Comparison of ENCODE assay signal across 7 mouse cellular contexts in genomic region chr10:120882347-120883068, GRCm38 (mm10). TPM values are rescaled to one million over a fixed set of nuclear protein-coding genes. Genes with fewer than 3 reads are reported as not detected.
A peak's percentile ranks its signal among the peaks of the same experiment; 100 is the strongest.
DNase-seq lines count a peak whose midpoint lies in the region; ATAC-seq and TF ChIP-seq lines count a peak whose summit lies in the region.

No protein-coding gene starts in this region.

- TF ChIP-seq CTCF in CH12.LX (conservative IDR thresholded peaks at IDR 0.05 in 1 of 2, IDR thresholded peaks at IDR 0.05 in 1 of 2; ENCODE audit: low read depth in 2 of 2, low read length in 2 of 2), result no peak
- TF ChIP-seq CTCF in embryonic fibroblast, embryonic 13.5 days (IDR thresholded peaks at IDR 0.05; ENCODE audit: borderline replicate concordance, insufficient read depth, low read length), result no peak
- no peak for TF ChIP-seq CTCF in thymus, adult 2 months (IDR thresholded peaks at IDR 0.05; ENCODE audit: borderline replicate concordance, control insufficient read depth, extremely low read depth, insufficient read depth, low read length, poor library complexity)

- 10% methylated on average over 17 of the region's 17 CpGs for WGBS in hindbrain, embryonic 16.5 days
- WGBS in liver, embryonic 12.5 days (ENCODE audit: insufficient replicate concordance), result 10% methylated on average over 17 of the region's 17 CpGs
- WGBS in thymus, adult 2 months, result 4% methylated on average over 17 of the region's 17 CpGs

- peak overlapping the region; percentile 69 for H3K4me2 ChIP-seq in CH12.LX (ENCODE audit: insufficient read depth, low read depth, poor library complexity, severe bottlenecking)
- peak overlapping the region; percentile 78 for H3K4me2 ChIP-seq in hindbrain, embryonic 16.5 days (ENCODE audit: low read length)
- H3K4me2 ChIP-seq in liver, embryonic 12.5 days, result peak overlapping the region; percentile 40

- TF ChIP-seq POLR2A in CH12.LX (IDR thresholded peaks at IDR 0.05; ENCODE audit: low read depth, low read length), result no peak
- TF ChIP-seq POLR2A in embryonic fibroblast, embryonic 13.5 days (IDR thresholded peaks at IDR 0.05; ENCODE audit: low read depth, low read length), result no peak
- TF ChIP-seq POLR2A in thymus, adult 2 months (IDR thresholded peaks at IDR 0.05; ENCODE audit: control insufficient read depth, extremely low read depth, insufficient read depth, low read length, poor library complexity), result no peak

- dilution Hi-C loops in CH12.LX (cut with MboI; ENCODE audit: extremely low pct_ligation_motif_present, extremely low pct_unique_long_range_greater_than_20kb, low sequenced_read_pairs), result no loop called here

- peaks cover 4% of the 10 kb centered on the region for H3K9me3 ChIP-seq in CH12.LX (replicated peaks; ENCODE audit: low read length)
- no peaks in the 10 kb centered on the region for H3K9me3 ChIP-seq in hindbrain, embryonic 16.5 days (ENCODE audit: control insufficient read depth, low read length)
- peaks cover 6% of the 10 kb centered on the region; the same call in 1 of the 2 replicates for H3K9me3 ChIP-seq in liver, embryonic 12.5 days (replicated peaks)

- DNase-seq in CD4-positive helper T cell, adult 2 months (ENCODE audit: low read depth, low spot score), result peak; percentile 77
- DNase-seq in CH12.LX (ENCODE audit: extremely low read depth), result peak; percentile 91
- peak; percentile 32 to 48 for DNase-seq in monocyte, adult 2 months (ENCODE audit: low read depth in 1 of 2, low spot score in 2 of 2)
- no peak for DNase-seq in thymus, adult 2 months

- ATAC-seq in hindbrain, embryonic 16.5 days, result peak; percentile 97
- ATAC-seq in liver, embryonic 12.5 days, result no peak

- no peak for TF ChIP-seq RAD21 in CH12.LX (IDR thresholded peaks at IDR 0.05; ENCODE audit: low read depth, low read length)

- H3K27ac ChIP-seq in CH12.LX (ENCODE audit: insufficient read depth, low read depth), result no peak overlapping the region
- peak overlapping the region; percentile 27; the same call in 1 of the 2 replicates for H3K27ac ChIP-seq in embryonic fibroblast, embryonic 13.5 days (ENCODE audit: insufficient read depth, low read length)
- peak overlapping the region; percentile 21; the same call in 1 of the 2 replicates for H3K27ac ChIP-seq in hindbrain, embryonic 16.5 days (ENCODE audit: low read depth, low read length)
- peak overlapping the region; percentile 30; the same call in 1 of the 2 replicates for H3K27ac ChIP-seq in liver, embryonic 12.5 days
- H3K27ac ChIP-seq in thymus, adult 2 months (ENCODE audit: control insufficient read depth, insufficient read depth, low read length), result no peak overlapping the region

- in situ Hi-C loops in CH12.LX (cut with MboI; ENCODE audit: low pct_ligation_motif_present, low pct_unique_long_range_greater_than_20kb, low sequenced_read_pairs), result no loop called here

- no peak overlapping the region for H3K9ac ChIP-seq in CH12.LX (ENCODE audit: insufficient read depth, low read depth)
- H3K9ac ChIP-seq in hindbrain, embryonic 16.5 days (ENCODE audit: low read depth, low read length), result peak overlapping the region; percentile 42
- no peak overlapping the region for H3K9ac ChIP-seq in liver, embryonic 12.5 days

- no peaks in the 10 kb centered on the region for H3K36me3 ChIP-seq in CH12.LX (replicated peaks in 1 of 2; ENCODE audit: control insufficient read depth in 1 of 2, insufficient read depth in 1 of 2, low read length in 1 of 2)
- no peaks in the 10 kb centered on the region for H3K36me3 ChIP-seq in hindbrain, embryonic 16.5 days (ENCODE audit: control insufficient read depth, insufficient read depth, low read length)
- peaks cover 4% of the 10 kb centered on the region; the same call in 1 of the 2 replicates for H3K36me3 ChIP-seq in liver, embryonic 12.5 days
- no peaks in the 10 kb centered on the region for H3K36me3 ChIP-seq in thymus, adult 2 months (ENCODE audit: control insufficient read depth, insufficient read depth, low read length)

- peak; percentile 95 for TF ChIP-seq EP300 in CH12.LX (IDR thresholded peaks at IDR 0.05; ENCODE audit: low read length)

- no peaks in the 10 kb centered on the region for H3K27me3 ChIP-seq in CH12.LX (replicated peaks)
- no peaks in the 10 kb centered on the region for H3K27me3 ChIP-seq in hindbrain, embryonic 16.5 days (replicated peaks; ENCODE audit: control insufficient read depth, insufficient read depth, low read length)
- peaks cover 16% of the 10 kb centered on the region for H3K27me3 ChIP-seq in liver, embryonic 12.5 days (replicated peaks)
- H3K27me3 ChIP-seq in thymus, adult 2 months (ENCODE audit: control insufficient read depth, insufficient read depth, low read length), result peaks cover 2% of the 10 kb centered on the region

- peak overlapping the region in 1 of 3 experiments; percentile 28 for H3K4me3 ChIP-seq in CH12.LX (replicated peaks in 1 of 3; ENCODE audit: low read depth in 2 of 3, low read length in 2 of 3, poor library complexity in 1 of 3)
- H3K4me3 ChIP-seq in embryonic fibroblast, embryonic 13.5 days (ENCODE audit: insufficient read depth, low read length), result peak overlapping the region; percentile 25
- peak overlapping the region; percentile 40 for H3K4me3 ChIP-seq in hindbrain, embryonic 16.5 days (ENCODE audit: low read length)
- H3K4me3 ChIP-seq in liver, embryonic 12.5 days, result peak overlapping the region; percentile 12; the same call in 1 of the 2 replicates
- no peak overlapping the region for H3K4me3 ChIP-seq in thymus, adult 2 months (ENCODE audit: control insufficient read depth, insufficient read depth, low read length)

- H3K79me2 ChIP-seq in CH12.LX (replicated peaks; ENCODE audit: control insufficient read depth, extremely low read depth, insufficient read depth, poor library complexity, severe bottlenecking), result no peaks in the 10 kb centered on the region

- H3K4me1 ChIP-seq in CH12.LX (ENCODE audit: control insufficient read depth in 1 of 2, insufficient read depth in 2 of 2), result peaks cover 3 to 28% of the 10 kb centered on the region in 2 experiments; a peak in 2 of 4 replicates
- H3K4me1 ChIP-seq in embryonic fibroblast, embryonic 13.5 days (ENCODE audit: control insufficient read depth, insufficient read depth, low read length), result peaks cover 12% of the 10 kb centered on the region
- peaks cover 4% of the 10 kb centered on the region for H3K4me1 ChIP-seq in hindbrain, embryonic 16.5 days (ENCODE audit: control insufficient read depth, insufficient read depth, low read depth, low read length)
- peaks cover 10% of the 10 kb centered on the region; the same call in 1 of the 2 replicates for H3K4me1 ChIP-seq in liver, embryonic 12.5 days
- peaks cover 6% of the 10 kb centered on the region for H3K4me1 ChIP-seq in thymus, adult 2 months (replicated peaks; ENCODE audit: control insufficient read depth, insufficient read depth, low read length)

TF ChIP-seq in CH12.LX, 34 proteins besides CTCF, POLR2A, EP300 and RAD21 (continues in another document):
- TF ChIP-seq TBP (conservative IDR thresholded peaks at IDR 0.05; ENCODE audit: low read depth, low read length), result no peak
- no peak for TF ChIP-seq UBTF (IDR thresholded peaks at IDR 0.05; ENCODE audit: low read depth, low read length)
- TF ChIP-seq MYC (IDR thresholded peaks at IDR 0.05; ENCODE audit: low read depth, low read length), result peak; percentile 59; the same call in 1 of the 2 replicates
- TF ChIP-seq ZNF384 (IDR thresholded peaks at IDR 0.05; ENCODE audit: low read depth, low read length), result peak; percentile 31
- TF ChIP-seq MXI1 (IDR thresholded peaks at IDR 0.05; ENCODE audit: low read depth, low read length), result peak; percentile 40; the same call in 1 of the 2 replicates
- peak; percentile 49; the same call in 1 of the 2 replicates for TF ChIP-seq MAX (IDR thresholded peaks at IDR 0.05; ENCODE audit: low read length)
- TF ChIP-seq ETS1 (conservative IDR thresholded peaks at IDR 0.05; ENCODE audit: low read depth, low read length), result peak; percentile 77
- TF ChIP-seq HCFC1 (IDR thresholded peaks at IDR 0.05; ENCODE audit: low read depth, low read length), result no peak
- TF ChIP-seq ZMIZ1 (IDR thresholded peaks at IDR 0.05; ENCODE audit: low read depth, low read length), result no peak
- TF ChIP-seq JUN (IDR thresholded peaks at IDR 0.05; ENCODE audit: insufficient read depth, low read depth, low read length), result peak; percentile 54; the same call in 1 of the 2 replicates
- TF ChIP-seq MAZ (IDR thresholded peaks at IDR 0.05; ENCODE audit: low read depth, low read length), result no peak
- TF ChIP-seq PAX5 (IDR thresholded peaks at IDR 0.05; ENCODE audit: low read length), result no peak
- TF ChIP-seq JUND (conservative IDR thresholded peaks at IDR 0.05; ENCODE audit: low read depth, low read length), result 0 out of 2 replicates have a peak, but pooled peaks have one; percentile 30
- 0 out of 2 replicates have a peak, but pooled peaks have one; percentile 38 for TF ChIP-seq KAT2A (IDR thresholded peaks at IDR 0.05; ENCODE audit: insufficient replicate concordance, low read length)
- TF ChIP-seq NELFE (IDR thresholded peaks at IDR 0.05; ENCODE audit: low read depth, low read length), result no peak
- no peak for TF ChIP-seq ZC3H11A (IDR thresholded peaks at IDR 0.05; ENCODE audit: low read depth, low read length)
- TF ChIP-seq BHLHE40 (IDR thresholded peaks at IDR 0.05; ENCODE audit: low read depth, low read length), result peak; percentile 96
- TF ChIP-seq TCF12 (IDR thresholded peaks at IDR 0.05; ENCODE audit: low read depth, low read length), result peak; percentile 82
- peak; percentile 87 for TF ChIP-seq IRF4 (IDR thresholded peaks at IDR 0.05; ENCODE audit: low read depth, low read length)
- TF ChIP-seq CHD2 (IDR thresholded peaks at IDR 0.05; ENCODE audit: low read length), result peak; percentile 72; the same call in 1 of the 2 replicates
- TF ChIP-seq ELF1 (IDR thresholded peaks at IDR 0.05; ENCODE audit: low read depth, low read length), result no peak
- TF ChIP-seq CHD1 (IDR thresholded peaks at IDR 0.05; ENCODE audit: low read depth, low read length), result no peak
- no peak for TF ChIP-seq ZKSCAN1 (IDR thresholded peaks at IDR 0.05; ENCODE audit: borderline replicate concordance, low read depth, low read length)
- TF ChIP-seq RCOR1 (conservative IDR thresholded peaks at IDR 0.05; ENCODE audit: low read depth, low read length), result peak; percentile 72
- TF ChIP-seq MEF2A (IDR thresholded peaks at IDR 0.05; ENCODE audit: borderline replicate concordance, low read depth, low read length), result peak; percentile 56
- peak; percentile 30 for TF ChIP-seq USF1 (IDR thresholded peaks at IDR 0.05; ENCODE audit: low read depth, low read length)

RNA-seq across cellular contexts. Expression of gene Msrb3, which starts 16.4 kb away (rescaled TPM):
- total RNA-seq in CH12.LX (2012; rRNA removed), result not detected in 2 replicates
- total RNA-seq in CH12.LX (2014; rRNA removed), result not detected in 2 replicates
- polyA plus RNA-seq in CH12.LX (2012; ENCODE audit: insufficient read length, low read depth), result not detected in 2 replicates
- polyA plus RNA-seq in embryonic fibroblast, embryonic 13.5 days (2011; ENCODE audit: insufficient read length, low read depth, missing spikeins), result 181 and 191 TPM in 2 replicates
- 1.2 and 1.8 TPM in 2 replicates for polyA plus RNA-seq in hindbrain, embryonic 16.5 days (2015; fragmentation: Nextera tagmentation; extraction: Ambion mirVana)
- 1.7 and 1.8 TPM in 2 replicates for polyA plus RNA-seq in liver, embryonic 12.5 days (2016; fragmentation: Nextera tagmentation; extraction: Ambion mirVana)
- 4.0 and 5.4 TPM in 2 replicates for polyA plus RNA-seq in thymus, adult 2 months (2012; rRNA removed)

Comparison
In these comparisons a context has a peak if more than half of its experiments do, and no peak if none do; other contexts are left out.
1. H3K27ac ChIP-seq: peak in embryonic fibroblast, embryonic 13.5 days (single experiment), hindbrain, embryonic 16.5 days (single experiment) and liver, embryonic 12.5 days (single experiment); none in CH12.LX (single experiment) and thymus, adult 2 months (single experiment).
2. RNA of gene Msrb3, which starts 16.4 kb away (polyA plus RNA-seq): 181 to 191 TPM in embryonic fibroblast, embryonic 13.5 days; 4.0 to 5.4 TPM in thymus, adult 2 months, 1.2 to 1.8 TPM in hindbrain, embryonic 16.5 days, 1.7 to 1.8 TPM in liver, embryonic 12.5 days and not detected in CH12.LX; every median in the first group is over 10 times any median in the second.
3. Peak in every context shown above with its lines, with median percentiles within 50 percentile points of each other: H3K4me2 ChIP-seq.